Mouse (Mus musculus): ENCODE measurements around the gene Mrps15. TPM values are rescaled to one million over a fixed set of nuclear protein-coding genes. Genes with fewer than 3 reads are reported as not detected.

Mrps15 gene
- polyA plus RNA-seq, 1 experiment from 2014 or later: 131 TPM

GRCm38 (mm10) chr4:126104261-126105075 is 57.7 kb downstream of the Mrps15 start:
- Histone ChIP-seq H3K27me3 (ENCODE audit: insufficient read depth, low read length) (no peaks in the 10 kb centered on the region), H3K36me3 (ENCODE audit: insufficient read depth, low read length) (no peaks in the 10 kb centered on the region), H3K9me3 (replicated peaks; ENCODE audit: low read length) (no peaks in the 10 kb centered on the region), H3K4me3 (replicated peaks; ENCODE audit: low read depth, low read length) (peak overlapping the region; percentile 97), H3K4me1 (replicated peaks; ENCODE audit: insufficient read depth, low read length) (peaks cover 40% of the 10 kb centered on the region), H3K27ac (peak overlapping the region; percentile 89), H3K4me2 (ENCODE audit: low read length) (peak overlapping the region; percentile 96), H3K9ac (ENCODE audit: low read depth, low read length) (peak overlapping the region; percentile 92)
- no peak for DNase-seq (ENCODE audit: low spot score)
- TF ChIP-seq CTCF (IDR thresholded peaks at IDR 0.05; ENCODE audit: low read depth): no peak
- peak; percentile 62 for ATAC-seq (replicated peaks; ENCODE audit: low FRiP score, low read depth)
- 2% methylated on average over 34 of the region's 34 CpGs for WGBS

Other genes starting within 250 kb of the Mrps15 start
- 0.82 and 1.2 TPM in 2 replicates for gene Csf3r, start 22.4 kb upstream of the Mrps15 start, polyA plus RNA-seq (2015; fragmentation: Nextera tagmentation; extraction: Ambion mirVana)
- gene Oscp1, start 11.6 kb downstream of the Mrps15 start, polyA plus RNA-seq (2015; fragmentation: Nextera tagmentation; extraction: Ambion mirVana): 13.6 and 16.2 TPM in 2 replicates
- 58.5 and 59.0 TPM in 2 replicates for gene Lsm10, start 49.7 kb downstream of the Mrps15 start, polyA plus RNA-seq (2015; fragmentation: Nextera tagmentation; extraction: Ambion mirVana)
- 27.1 and 28.7 TPM in 2 replicates for gene Stk40, start 57.0 kb downstream of the Mrps15 start, polyA plus RNA-seq (2015; fragmentation: Nextera tagmentation; extraction: Ambion mirVana)
- gene Eva1b, start 100.8 kb downstream of the Mrps15 start, polyA plus RNA-seq (2015; fragmentation: Nextera tagmentation; extraction: Ambion mirVana): 130 and 149 TPM in 2 replicates
- 9.2 and 9.7 TPM in 2 replicates for gene Sh3d21, start 116.6 kb downstream of the Mrps15 start, polyA plus RNA-seq (2015; fragmentation: Nextera tagmentation; extraction: Ambion mirVana)
- 136 and 156 TPM in 2 replicates for gene Thrap3, start 155.8 kb downstream of the Mrps15 start, polyA plus RNA-seq (2015; fragmentation: Nextera tagmentation; extraction: Ambion mirVana)
- 22.4 and 27.3 TPM in 2 replicates for gene Map7d1, start 209.4 kb downstream of the Mrps15 start, polyA plus RNA-seq (2015; fragmentation: Nextera tagmentation; extraction: Ambion mirVana)
- 115 and 121 TPM in 2 replicates for gene Trappc3, start 215.4 kb downstream of the Mrps15 start, polyA plus RNA-seq (2015; fragmentation: Nextera tagmentation; extraction: Ambion mirVana)
- gene Col8a2, start 239.9 kb downstream of the Mrps15 start, polyA plus RNA-seq (2015; fragmentation: Nextera tagmentation; extraction: Ambion mirVana): 7.9 and 8.1 TPM in 2 replicates